Mouse (Mus musculus): ENCODE results near the gene Actl11.

Actl11 gene

DNA sequence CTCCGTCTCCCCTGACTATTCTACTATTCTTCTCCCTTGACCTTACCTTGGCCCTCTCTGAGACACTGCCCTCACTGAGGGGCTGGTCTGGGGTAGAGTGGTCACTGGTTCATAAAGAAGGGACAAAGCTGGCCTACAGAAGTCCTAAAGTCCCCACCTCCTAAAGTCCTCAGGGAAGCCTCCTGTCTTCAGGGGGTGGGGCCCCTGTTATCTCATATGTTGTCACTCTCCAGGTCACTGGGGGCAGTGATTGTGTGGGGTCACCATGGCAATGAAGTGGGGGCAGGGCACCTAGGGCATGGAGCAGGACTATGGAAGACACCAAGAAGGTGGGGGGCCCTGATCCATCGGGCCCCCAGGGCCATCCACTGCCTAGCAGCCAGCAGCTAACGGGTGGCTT, at the start of gene Actl11:
Gene Actl11, plus strand, starts transcription at position 301 of the 400 bp plus-strand sequence.
- in situ Hi-C loops (cut with MboI; ENCODE audit: unreplicated experiment in 2 of 2): no loop called here

DNA sequence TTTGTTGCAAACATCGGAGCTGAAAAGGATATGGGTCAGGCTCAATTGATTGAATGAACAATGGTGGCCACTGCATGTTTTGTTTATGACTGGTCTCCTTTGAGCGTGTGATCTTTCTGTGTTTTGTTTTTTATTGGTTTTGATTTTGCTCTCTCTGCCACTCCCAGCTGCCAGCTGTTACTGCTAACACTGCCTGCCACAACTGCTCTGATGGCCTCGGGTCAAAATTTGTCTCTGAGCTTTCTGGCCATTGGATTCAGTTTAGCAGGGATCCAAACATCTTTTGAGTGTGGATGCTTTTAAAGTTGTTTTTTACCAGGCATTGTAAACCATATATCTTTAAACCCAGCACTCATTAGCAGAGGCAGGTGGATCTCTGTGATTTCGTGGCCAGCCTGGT, 47.9 kb upstream of the Actl11 start:
- in situ Hi-C loops (cut with MboI; ENCODE audit: unreplicated experiment in 2 of 2): no loop called here

- in situ Hi-C loops (cut with MboI; ENCODE audit: unreplicated experiment in 2 of 2): no loop called here
Observed at GRCm38 (mm10) chr9:107887804-107888266, 40.4 kb upstream of the Actl11 start, which contains the start of gene Mon1a. Mon1a (plus strand) TSS chr9:107888151.

DNA sequence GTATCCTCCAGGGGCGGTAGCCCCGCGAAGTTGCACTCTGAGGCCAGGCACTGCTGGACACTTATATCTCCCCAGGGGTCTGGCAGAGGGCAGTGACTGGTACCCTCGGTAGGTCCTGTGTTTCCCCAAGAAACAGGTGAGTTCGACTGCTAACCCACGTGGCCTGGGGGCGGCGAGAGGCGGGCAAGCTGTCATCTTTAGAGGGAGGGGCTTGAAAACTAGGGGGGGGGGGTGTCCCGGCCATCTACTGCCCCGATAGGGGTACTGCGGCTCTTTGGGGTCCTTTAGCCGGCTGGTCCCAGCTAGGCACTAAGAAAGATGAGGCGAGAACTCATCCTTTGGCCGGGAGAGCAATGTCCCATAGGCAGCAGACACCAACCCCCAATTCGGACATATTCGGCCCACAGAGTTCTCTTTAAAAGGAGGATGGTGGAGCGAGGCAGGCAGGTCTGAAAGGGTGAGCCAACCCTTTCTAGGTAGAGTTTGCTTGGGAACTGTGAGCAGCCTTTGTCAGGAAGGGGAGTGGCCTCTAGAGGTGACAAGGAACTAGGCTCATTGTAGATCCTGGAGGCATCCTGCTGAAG, 39.9 kb upstream of the Actl11 start:
- in situ Hi-C loops (cut with MboI; ENCODE audit: unreplicated experiment in 2 of 2): no loop called here

DNA sequence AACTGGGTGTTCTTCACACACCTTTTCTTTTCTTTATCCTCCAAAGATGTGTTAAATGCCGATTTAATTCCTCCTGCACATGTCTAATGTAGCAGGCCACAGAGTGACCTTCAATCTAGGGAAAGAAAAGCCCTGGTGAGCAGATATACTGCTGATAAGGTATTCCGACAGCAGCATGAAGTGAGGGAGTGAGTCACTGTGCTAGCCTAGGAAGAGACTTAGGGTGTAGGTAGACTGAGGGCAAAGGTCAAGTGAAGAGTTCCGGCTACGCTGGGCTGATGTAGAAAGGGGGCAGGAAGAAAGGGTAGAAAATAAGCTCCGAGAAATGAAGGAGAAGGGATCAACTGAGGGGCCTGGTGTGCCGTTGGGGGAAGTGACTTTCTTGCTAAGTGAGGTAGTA, 38.0 kb upstream of the Actl11 start:
- in situ Hi-C loops (cut with MboI; ENCODE audit: unreplicated experiment in 2 of 2): loop anchor here in 1 of 2 experiments (10.0 kb wide), 1 partner anchor 315 kb away; no protein-coding TSS in a partner anchor

GRCm38 (mm10) chr9:107891023-107891422, 37.2 kb upstream of the Actl11 start:
- in situ Hi-C loops (cut with MboI; ENCODE audit: unreplicated experiment in 2 of 2): loop anchor here in 1 of 2 experiments (10.0 kb wide), 1 partner anchor 314 kb away; no protein-coding TSS in a partner anchor

GRCm38 (mm10) chr9:107898563-107898962, 29.7 kb upstream of the Actl11 start:
- in situ Hi-C loops (cut with MboI; ENCODE audit: unreplicated experiment in 2 of 2): loop anchor here in 1 of 2 experiments (10.0 kb wide), 1 partner anchor 306 kb away; no protein-coding TSS in a partner anchor

DNA sequence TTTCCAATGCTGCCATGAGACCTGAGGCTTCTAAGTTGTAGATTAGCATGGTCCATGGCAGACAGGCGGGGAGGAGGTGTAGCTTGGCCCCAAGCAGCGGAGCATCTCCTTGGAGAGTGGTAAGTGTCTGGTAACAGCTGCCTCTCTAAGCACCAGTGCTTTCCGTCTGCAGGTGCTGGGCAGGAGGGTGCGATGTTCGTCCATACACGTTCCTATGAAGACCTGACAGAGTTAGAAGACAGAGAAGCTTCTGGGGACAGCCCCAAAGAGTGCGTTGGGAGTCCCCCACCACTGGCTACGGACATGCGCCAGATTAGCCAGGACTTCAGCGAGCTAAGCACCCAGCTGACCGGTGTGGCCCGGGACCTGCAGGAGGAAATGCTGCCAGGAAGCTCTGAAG, 28.4 kb upstream of the Actl11 start:
- in situ Hi-C loops (cut with MboI; ENCODE audit: unreplicated experiment in 2 of 2): loop anchor here (5.0 to 10.0 kb wide), 2 partner anchors 167 to 305 kb away; no protein-coding TSS in a partner anchor

GRCm38 (mm10) chr9:107900840-107901626, 27.2 kb upstream of the Actl11 start:
- in situ Hi-C loops (cut with MboI; ENCODE audit: unreplicated experiment in 2 of 2): loop anchor here (5.0 kb wide), 1 partner anchor 166 kb away; no protein-coding TSS in a partner anchor

- in situ Hi-C loops (cut with MboI; ENCODE audit: unreplicated experiment in 2 of 2): loop anchor here (5.0 kb wide), 1 partner anchor 166 kb away; no protein-coding TSS in a partner anchor
Observed at GRCm38 (mm10) chr9:107901627-107901914, 26.7 kb upstream of the Actl11 start.

- in situ Hi-C loops (cut with MboI; ENCODE audit: unreplicated experiment in 2 of 2): loop anchor here (5.0 kb wide), 1 partner anchor 163 kb away; no protein-coding TSS in a partner anchor
Observed at GRCm38 (mm10) chr9:107904726-107905125, 23.5 kb upstream of the Actl11 start.

GRCm38 (mm10) chr9:107906252-107906966, 21.9 kb upstream of the Actl11 start, which contains the start of gene Mst1r:
Mst1r (plus strand) TSS chr9:107906873.
- in situ Hi-C loops (cut with MboI; ENCODE audit: unreplicated experiment in 2 of 2): no loop called here

- in situ Hi-C loops (cut with MboI; ENCODE audit: unreplicated experiment in 2 of 2): no loop called here
Observed at GRCm38 (mm10) chr9:107906967-107907800, 21.1 kb upstream of the Actl11 start.

DNA sequence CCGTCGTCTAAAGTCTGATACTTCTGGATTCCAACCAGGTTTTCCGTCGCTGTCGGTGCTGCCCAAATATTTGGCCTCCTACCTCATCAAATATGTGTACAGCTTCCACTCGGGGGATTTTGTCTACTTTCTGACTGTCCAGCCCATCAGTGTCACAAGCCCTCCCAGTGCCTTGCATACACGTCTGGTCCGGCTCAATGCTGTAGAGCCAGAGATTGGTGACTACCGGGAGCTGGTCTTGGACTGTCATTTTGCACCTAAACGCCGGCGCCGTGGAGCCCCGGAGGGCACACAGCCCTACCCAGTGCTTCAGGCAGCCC, 20.5 kb upstream of the Actl11 start:
- in situ Hi-C loops (cut with MboI; ENCODE audit: unreplicated experiment in 2 of 2): no loop called here

DNA sequence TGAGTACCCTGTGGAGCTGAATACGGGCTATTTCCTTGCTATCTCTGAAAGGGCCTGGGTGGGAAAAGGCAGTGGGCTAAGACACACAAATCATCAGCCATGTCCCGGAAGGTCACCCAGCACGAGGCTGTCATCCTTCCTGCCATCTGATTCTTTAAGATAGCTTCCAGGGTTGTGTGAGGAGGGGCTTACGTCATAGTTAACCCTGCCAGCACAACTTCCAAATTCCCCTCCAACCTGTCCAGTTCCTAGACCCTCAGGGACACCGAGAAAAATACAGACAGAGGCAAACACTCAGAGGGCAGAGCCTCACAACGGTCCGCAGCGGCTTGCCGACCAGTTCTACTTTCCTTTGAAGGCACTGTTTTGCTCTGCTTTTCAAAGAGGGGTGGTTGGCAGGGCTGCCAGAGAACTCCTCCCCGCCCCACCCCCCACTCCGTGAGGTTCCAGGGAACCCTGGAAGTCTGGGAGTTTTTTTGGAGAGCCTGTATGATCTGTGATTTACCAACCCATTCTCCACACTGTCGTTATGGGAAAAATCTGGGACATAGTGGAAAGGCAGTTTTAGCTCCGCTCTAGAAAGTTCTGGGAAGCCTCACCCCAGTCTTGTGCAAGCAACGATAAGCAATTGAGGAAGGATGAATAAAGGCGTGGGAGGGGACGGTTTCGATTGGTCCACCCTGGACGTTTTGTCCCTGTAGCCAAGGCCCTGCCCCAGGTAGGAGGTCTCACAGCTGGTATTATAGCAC, 19.7 kb upstream of the Actl11 start:
- in situ Hi-C loops (cut with MboI; ENCODE audit: unreplicated experiment in 2 of 2): no loop called here

DNA sequence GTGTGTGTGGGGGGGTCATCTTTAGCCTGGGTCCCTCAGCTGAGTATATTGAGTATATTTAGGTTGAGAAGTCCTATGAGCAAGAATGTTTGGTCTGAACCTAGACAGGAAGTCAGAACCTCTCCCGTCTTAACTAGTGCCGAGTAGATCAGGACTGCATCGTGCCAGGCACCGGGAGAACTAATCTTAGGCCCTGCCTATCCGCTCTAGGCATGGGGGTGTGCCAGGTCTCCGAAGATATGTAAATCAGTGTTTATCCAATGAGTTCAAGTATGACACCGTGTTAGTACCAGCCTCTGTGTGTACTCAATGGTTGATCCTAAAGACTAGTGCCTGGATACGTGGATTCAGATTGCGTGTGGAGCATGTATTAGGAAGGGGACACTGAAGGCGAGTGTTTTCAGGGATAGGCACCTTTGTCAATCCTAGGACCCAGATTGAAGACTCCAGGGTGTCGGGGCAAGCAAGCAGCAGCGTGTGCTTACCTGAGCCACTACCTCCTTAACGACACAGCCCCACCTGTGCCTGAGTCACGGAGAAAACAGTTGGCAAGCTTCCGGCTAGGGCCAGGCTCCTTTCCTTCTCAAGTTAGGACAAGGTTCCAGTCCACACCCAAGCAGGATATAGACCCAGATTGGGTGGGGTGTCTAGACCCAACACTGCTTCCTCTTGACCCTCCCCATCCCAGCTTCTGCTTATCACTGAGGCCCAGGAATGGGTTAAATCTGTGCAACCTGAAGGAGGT, 18.1 kb upstream of the Actl11 start:
- in situ Hi-C loops (cut with MboI; ENCODE audit: unreplicated experiment in 2 of 2): loop anchor here in 1 of 2 experiments (5.0 kb wide), 1 partner anchor 37 kb away; no protein-coding TSS in a partner anchor

GRCm38 (mm10) chr9:107914764-107915420, 13.4 kb upstream of the Actl11 start:
- in situ Hi-C loops (cut with MboI; ENCODE audit: unreplicated experiment in 2 of 2): loop anchor here in 1 of 2 experiments (5.0 kb wide), 1 partner anchor 32 kb away; no protein-coding TSS in a partner anchor
